Mouse (Mus musculus) 3T3-L1 (cell line): ENCODE results near the gene Scgb2b19.
"Not testable (repeated sequence)": the region's sequence is repeated elsewhere in the genome, so short reads cannot be mapped to it uniquely, and the experiment has no call there.

Experiments used
- DNase-seq: peaks from one replicate; pipeline ENCODE4 v3.0.0-alpha.2; 2015; ENCODE audit warnings: low read depth, low spot score

Scgb2b19 gene

GRCm38 (mm10) chr7:33280238-33280637 is at the start of gene Scgb2b19:
Gene Scgb2b19, minus strand, starts transcription at chr7:33280338.
- DNase-seq, result not testable (repeated sequence)

DNA sequence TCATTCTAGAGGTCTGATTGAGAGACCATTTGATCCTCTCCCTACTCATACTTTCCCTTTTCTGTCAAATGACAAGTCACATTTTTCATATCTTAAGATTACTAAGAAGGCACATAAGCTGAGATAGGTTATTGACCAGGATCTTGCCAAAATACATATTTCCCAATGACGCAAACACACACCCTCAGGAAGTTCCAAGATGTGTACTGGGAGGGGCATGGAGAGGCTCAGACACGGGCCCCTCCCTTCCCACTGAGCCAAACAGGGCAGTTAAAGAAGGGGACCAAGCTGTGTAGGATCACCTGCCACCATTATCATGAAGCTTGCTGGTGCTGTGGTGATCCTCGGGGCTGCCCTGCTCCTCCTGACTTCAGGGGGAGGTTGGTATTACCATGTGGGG is 6.9 kb upstream of the Scgb2b19 start, which contains the start of gene Scgb1b19:
Gene Scgb1b19, plus strand, starts transcription at position 301 of the 400 bp plus-strand sequence.
- DNase-seq, result not testable (repeated sequence)
